Mouse (Mus musculus): ENCODE results near the gene Scube1. TPM values are rescaled to one million over a fixed set of nuclear protein-coding genes. Genes with fewer than 3 reads are reported as not detected.
A peak's percentile ranks its signal among the peaks of the same experiment; 100 is the strongest.

Scube1 gene
- total and polyA plus RNA-seq, 2 experiments from 2014 or later, result 3.3 to 13.4 TPM

DNA sequence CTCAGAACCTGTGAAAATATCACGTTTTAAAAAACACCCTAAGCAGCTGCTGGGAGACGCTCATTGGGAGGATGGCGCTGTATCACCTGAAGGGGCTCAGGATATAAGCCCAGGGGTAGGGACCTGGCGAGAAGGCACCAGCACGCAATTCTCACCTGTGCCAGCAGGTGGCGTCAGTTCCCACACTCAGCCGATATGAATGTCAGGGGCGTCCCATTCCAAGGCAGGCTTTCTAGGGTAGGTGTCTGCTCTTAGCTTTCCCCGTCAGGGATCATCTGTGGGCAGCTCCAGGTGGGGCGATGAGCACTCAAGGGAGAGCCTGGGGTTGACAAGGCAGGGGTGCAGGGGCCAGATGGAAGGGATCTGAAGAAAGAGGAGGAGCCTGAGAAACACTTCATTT is 35.9 kb upstream of the Scube1 start:
- Histone ChIP-seq H3K4me1 (ENCODE audit: insufficient read depth, low read length) (no peaks in the 10 kb centered on the region), H3K9me3 (ENCODE audit: low read length) (no peaks in the 10 kb centered on the region), H3K27me3 (ENCODE audit: insufficient read depth, low read length) (no peaks in the 10 kb centered on the region), H3K36me3 (ENCODE audit: insufficient read depth, low read length) (no peaks in the 10 kb centered on the region), H3K9ac (replicated peaks; ENCODE audit: low read length) (no peak overlapping the region), H3K4me2 (ENCODE audit: low read depth, low read length) (no peak overlapping the region), H3K4me3 (ENCODE audit: low read length) (no peak overlapping the region), H3K27ac (no peak overlapping the region)
- peak; percentile 77 for DNase-seq (ENCODE audit: low spot score)
- peak; percentile 48; the same call in 1 of the 2 replicates for ATAC-seq
- WGBS, result 5% methylated on average over 10 of the region's 10 CpGs
- TF ChIP-seq CTCF (IDR thresholded peaks at IDR 0.05; ENCODE audit: low read depth), result peak; percentile 96

DNA sequence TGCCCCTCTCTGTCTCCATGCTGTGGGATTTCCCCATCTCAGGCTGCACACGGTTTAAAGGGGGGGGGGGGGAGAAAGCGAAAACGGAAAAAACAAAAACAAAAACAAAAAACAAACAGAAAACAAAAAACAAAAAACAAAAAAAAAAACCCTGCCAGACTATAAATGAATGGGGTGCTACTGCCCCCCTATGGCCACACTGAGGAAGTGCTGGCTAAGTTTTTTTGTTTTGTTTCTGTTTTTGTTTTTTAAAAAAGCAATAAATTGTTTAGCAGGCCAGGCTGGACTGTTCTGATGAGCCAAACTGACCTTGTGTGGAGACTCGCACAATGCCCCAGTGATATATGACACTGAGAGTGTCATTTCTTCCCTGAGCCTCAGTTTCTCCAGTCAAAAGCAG is 34.1 kb upstream of the Scube1 start:
- no peaks in the 10 kb centered on the region for H3K9me3 ChIP-seq (ENCODE audit: low read length)
- H3K27me3 ChIP-seq (ENCODE audit: insufficient read depth, low read length), result no peaks in the 10 kb centered on the region
- no peak overlapping the region for H3K9ac ChIP-seq (replicated peaks; ENCODE audit: low read length)
- DNase-seq (ENCODE audit: low spot score) (peak; percentile 42), ATAC-seq (no peak)
- H3K36me3 ChIP-seq (ENCODE audit: insufficient read depth, low read length), result no peaks in the 10 kb centered on the region
- WGBS, result 8% methylated on average over 4 of the region's 4 CpGs
- TF ChIP-seq CTCF (IDR thresholded peaks at IDR 0.05; ENCODE audit: low read depth), result peak; percentile 84
- H3K4me1 ChIP-seq (ENCODE audit: insufficient read depth, low read length), result no peaks in the 10 kb centered on the region
- H3K4me3 ChIP-seq (ENCODE audit: low read length), result no peak overlapping the region
- no peak overlapping the region for H3K4me2 ChIP-seq (ENCODE audit: low read depth, low read length)
- no peak overlapping the region for H3K27ac ChIP-seq

GRCm38 (mm10) chr15:83756742-83757141 is 31.9 kb upstream of the Scube1 start:
- DNase-seq (ENCODE audit: low spot score) (peak; percentile 76), ATAC-seq (no peak)
- no peaks in the 10 kb centered on the region for H3K36me3 ChIP-seq (ENCODE audit: insufficient read depth, low read length)
- peak; percentile 87 for TF ChIP-seq CTCF (IDR thresholded peaks at IDR 0.05; ENCODE audit: low read depth)
- no peaks in the 10 kb centered on the region for H3K27me3 ChIP-seq (ENCODE audit: insufficient read depth, low read length)
- no peak overlapping the region for H3K4me3 ChIP-seq (ENCODE audit: low read length)
- 30% methylated on average over 9 of the region's 9 CpGs for whole genome bisulfite sequencing
- H3K9ac ChIP-seq (replicated peaks; ENCODE audit: low read length), result no peak overlapping the region
- no peaks in the 10 kb centered on the region for H3K9me3 ChIP-seq (ENCODE audit: low read length)
- no peak overlapping the region for H3K27ac ChIP-seq
- H3K4me2 ChIP-seq (ENCODE audit: low read depth, low read length), result no peak overlapping the region
- H3K4me1 ChIP-seq (ENCODE audit: insufficient read depth, low read length), result no peaks in the 10 kb centered on the region

DNA sequence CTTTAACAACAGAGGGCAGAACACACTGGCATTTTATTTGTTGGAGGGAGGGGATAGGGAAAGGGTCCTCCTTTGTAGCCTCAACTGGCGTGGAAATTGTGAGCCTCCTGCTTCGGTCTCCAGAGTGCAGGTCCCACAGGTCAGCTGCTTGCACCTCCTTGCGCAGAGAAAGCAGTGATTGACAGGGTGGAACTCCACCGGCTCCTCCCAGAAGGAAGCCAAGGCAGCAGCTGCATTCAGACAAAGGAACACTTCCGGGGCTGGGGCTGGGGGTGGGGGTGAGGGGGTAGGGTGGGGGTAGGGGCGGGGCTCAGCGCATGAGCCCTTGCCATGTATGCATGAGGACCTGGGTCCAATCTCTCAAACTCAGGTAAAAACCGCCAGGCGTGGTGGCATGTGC is 24.6 kb upstream of the Scube1 start:
- DNase-seq (ENCODE audit: low spot score), result no peak

GRCm38 (mm10) chr15:83748986-83749385 is 24.2 kb upstream of the Scube1 start:
- no peaks in the 10 kb centered on the region for H3K36me3 ChIP-seq (ENCODE audit: insufficient read depth, low read length)
- H3K4me3 ChIP-seq (ENCODE audit: low read length), result no peak overlapping the region
- H3K27me3 ChIP-seq (ENCODE audit: insufficient read depth, low read length), result no peaks in the 10 kb centered on the region
- TF ChIP-seq CTCF (IDR thresholded peaks at IDR 0.05; ENCODE audit: low read depth), result no peak
- no peaks in the 10 kb centered on the region for H3K4me1 ChIP-seq (ENCODE audit: insufficient read depth, low read length)
- H3K27ac ChIP-seq, result no peak overlapping the region
- 73% methylated on average over 6 of the region's 6 CpGs for WGBS
- ATAC-seq (no peak), DNase-seq (ENCODE audit: low spot score) (no peak)
- no peak overlapping the region for H3K4me2 ChIP-seq (ENCODE audit: low read depth, low read length)
- no peak overlapping the region for H3K9ac ChIP-seq (replicated peaks; ENCODE audit: low read length)
- H3K9me3 ChIP-seq (ENCODE audit: low read length), result no peaks in the 10 kb centered on the region

More for the DNA sequence above, 24.6 kb upstream of the Scube1 start:
- no peaks in the 10 kb centered on the region for H3K4me1 ChIP-seq (ENCODE audit: insufficient read depth, low read length)
- no peak overlapping the region for H3K4me3 ChIP-seq (ENCODE audit: low read length)
- no peak overlapping the region for H3K4me2 ChIP-seq (ENCODE audit: low read depth, low read length)
- H3K27me3 ChIP-seq (ENCODE audit: insufficient read depth, low read length), result no peaks in the 10 kb centered on the region
- no peak for ATAC-seq
- no peak overlapping the region for H3K9ac ChIP-seq (replicated peaks; ENCODE audit: low read length)
- no peaks in the 10 kb centered on the region for H3K9me3 ChIP-seq (ENCODE audit: low read length)
- H3K27ac ChIP-seq, result no peak overlapping the region
- no peaks in the 10 kb centered on the region for H3K36me3 ChIP-seq (ENCODE audit: insufficient read depth, low read length)
- 54% methylated on average over 9 of the region's 9 CpGs for WGBS
- TF ChIP-seq CTCF (IDR thresholded peaks at IDR 0.05; ENCODE audit: low read depth), result no peak

DNA sequence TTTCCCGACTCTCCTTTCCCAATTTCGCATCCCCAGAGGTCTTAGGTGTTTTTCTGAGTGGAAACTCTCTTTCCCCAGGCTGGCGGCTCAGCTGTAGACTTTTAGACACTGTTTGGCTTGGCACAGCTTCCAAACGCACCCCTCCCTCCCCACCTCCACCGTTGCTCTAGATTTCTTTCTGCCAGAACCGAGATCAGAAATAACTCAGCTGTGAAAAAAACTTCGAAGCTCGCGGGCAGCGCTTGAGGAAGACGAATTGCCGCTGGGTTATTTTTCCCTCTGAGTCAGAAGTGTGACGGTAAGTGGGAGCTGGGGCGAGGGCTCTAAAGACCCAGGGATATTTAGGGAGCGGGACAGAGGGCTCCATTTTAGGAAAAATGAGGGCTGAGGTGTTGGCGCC is 21.5 kb upstream of the Scube1 start:
- Histone ChIP-seq H3K4me1 (ENCODE audit: insufficient read depth, low read length) (no peaks in the 10 kb centered on the region), H3K9ac (replicated peaks; ENCODE audit: low read length) (no peak overlapping the region), H3K27ac (no peak overlapping the region), H3K9me3 (ENCODE audit: low read length) (no peaks in the 10 kb centered on the region), H3K4me2 (ENCODE audit: low read depth, low read length) (no peak overlapping the region), H3K36me3 (ENCODE audit: insufficient read depth, low read length) (no peaks in the 10 kb centered on the region), H3K4me3 (ENCODE audit: low read length) (no peak overlapping the region), H3K27me3 (ENCODE audit: insufficient read depth, low read length) (no peaks in the 10 kb centered on the region)
- ATAC-seq (no peak), DNase-seq (ENCODE audit: low spot score) (peak; percentile 25)
- TF ChIP-seq CTCF (IDR thresholded peaks at IDR 0.05; ENCODE audit: low read depth), result no peak
- WGBS, result 52% methylated on average over 16 of the region's 16 CpGs

DNA sequence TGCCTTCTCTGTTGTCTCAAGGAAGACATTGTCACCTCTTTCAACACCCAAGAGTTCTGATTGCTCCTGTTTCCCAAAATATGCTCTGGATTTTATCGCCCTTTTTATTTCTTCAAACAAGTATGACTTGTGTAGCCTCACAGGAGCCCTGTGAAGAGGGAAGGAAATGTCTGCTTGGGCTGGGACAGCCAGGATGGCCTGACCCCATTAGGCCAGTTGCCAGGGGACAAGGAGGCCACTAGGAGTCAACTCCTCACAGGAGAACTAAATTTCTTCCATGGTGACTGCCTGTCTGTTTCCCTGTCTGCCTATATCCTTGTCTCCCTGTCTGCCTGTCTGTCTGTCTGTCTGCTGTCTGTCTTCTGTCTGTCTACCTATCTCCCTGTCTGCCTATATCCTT is 17.2 kb upstream of the Scube1 start:
- H3K27me3 ChIP-seq (ENCODE audit: insufficient read depth, low read length), result no peaks in the 10 kb centered on the region
- no peak overlapping the region for H3K4me2 ChIP-seq (ENCODE audit: low read depth, low read length)
- DNase-seq (ENCODE audit: low spot score), result no peak
- H3K9me3 ChIP-seq (ENCODE audit: low read length), result no peaks in the 10 kb centered on the region
- no peak for ATAC-seq
- no peak overlapping the region for H3K27ac ChIP-seq
- H3K36me3 ChIP-seq (ENCODE audit: insufficient read depth, low read length), result no peaks in the 10 kb centered on the region
- no peaks in the 10 kb centered on the region for H3K4me1 ChIP-seq (ENCODE audit: insufficient read depth, low read length)
- TF ChIP-seq CTCF (IDR thresholded peaks at IDR 0.05; ENCODE audit: low read depth), result no peak
- WGBS, result 89% methylated on average over 1 of the region's 1 CpGs
- H3K9ac ChIP-seq (replicated peaks; ENCODE audit: low read length), result no peak overlapping the region
- H3K4me3 ChIP-seq (ENCODE audit: low read length), result no peak overlapping the region

Measured in hindbrain, postnatal 0 days (tissue).